Mouse (Mus musculus): Measurements from ENCODE around the gene Fgf12. TPM values are rescaled to one million over a fixed set of nuclear protein-coding genes. Genes with fewer than 3 reads are reported as not detected.

Fgf12 gene
- total and polyA plus RNA-seq, 2 experiments from 2014 or later = 5.2 to 44.8 TPM

DNA sequence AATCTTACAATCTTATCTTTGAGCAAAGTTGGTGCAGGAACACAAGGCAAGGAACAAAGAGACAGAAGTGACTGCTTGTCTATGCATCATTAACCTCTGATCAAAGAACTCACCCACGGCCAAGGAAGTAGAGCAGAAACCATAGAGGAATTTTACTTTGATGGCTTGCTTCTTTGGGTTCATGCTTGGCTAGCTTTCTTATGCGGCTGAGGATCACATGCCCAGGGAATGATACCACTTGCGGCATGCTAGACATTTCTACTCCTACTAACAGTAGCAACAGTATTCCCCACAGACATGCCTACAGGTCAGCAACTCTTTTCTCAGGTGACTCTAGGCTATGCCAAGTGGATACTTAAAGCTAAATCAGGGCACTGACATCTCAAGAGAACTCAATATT lies 429.3 kb downstream of the Fgf12 start:
- TF ChIP-seq EP300 (IDR thresholded peaks at IDR 0.05; ENCODE audit: low read depth) (no peak), CTCF (IDR thresholded peaks at IDR 0.05; ENCODE audit: low read depth) (no peak)
- Histone ChIP-seq H3K9ac (replicated peaks; ENCODE audit: low read depth, low read length) (no peak overlapping the region), H3K36me3 (replicated peaks; ENCODE audit: control insufficient read depth, insufficient read depth, low read length) (no peaks in the 10 kb centered on the region), H3K4me3 (ENCODE audit: low read depth, low read length) (no peak overlapping the region), H3K4me2 (ENCODE audit: low read depth, low read length) (no peak overlapping the region), H3K9me3 (replicated peaks; ENCODE audit: control insufficient read depth, low read length) (no peaks in the 10 kb centered on the region), H3K27ac (ENCODE audit: low read depth) (no peak overlapping the region), H3K27me3 (ENCODE audit: control insufficient read depth, insufficient read depth, low read length) (no peaks in the 10 kb centered on the region), H3K4me1 (ENCODE audit: control insufficient read depth, insufficient read depth) (no peaks in the 10 kb centered on the region)
- no peak for DNase-seq (ENCODE audit: low spot score)
- 73% methylated on average over 3 of the region's 3 CpGs for WGBS
- ATAC-seq (ENCODE audit: insufficient read depth, low read depth) = no peak

- Histone ChIP-seq H3K9me3 (replicated peaks; ENCODE audit: control insufficient read depth, low read length) (no peaks in the 10 kb centered on the region), H3K27me3 (ENCODE audit: control insufficient read depth, insufficient read depth, low read length) (no peaks in the 10 kb centered on the region), H3K36me3 (replicated peaks; ENCODE audit: control insufficient read depth, insufficient read depth, low read length) (no peaks in the 10 kb centered on the region), H3K27ac (ENCODE audit: low read depth) (no peak overlapping the region), H3K4me2 (ENCODE audit: low read depth, low read length) (no peak overlapping the region), H3K4me3 (ENCODE audit: low read depth, low read length) (no peak overlapping the region), H3K9ac (replicated peaks; ENCODE audit: low read depth, low read length) (no peak overlapping the region), H3K4me1 (ENCODE audit: control insufficient read depth, insufficient read depth) (no peaks in the 10 kb centered on the region)
- DNase-seq (ENCODE audit: low spot score) (no peak), ATAC-seq (ENCODE audit: insufficient read depth, low read depth) (no peak)
- 79% methylated on average over 4 of the region's 4 CpGs for WGBS
- TF ChIP-seq CTCF (IDR thresholded peaks at IDR 0.05; ENCODE audit: low read depth) = no peak
- no peak for TF ChIP-seq EP300 (IDR thresholded peaks at IDR 0.05; ENCODE audit: low read depth)
Measured at GRCm38 (mm10) chr16:28311618-28312017, 441.2 kb downstream of the Fgf12 start.

DNA sequence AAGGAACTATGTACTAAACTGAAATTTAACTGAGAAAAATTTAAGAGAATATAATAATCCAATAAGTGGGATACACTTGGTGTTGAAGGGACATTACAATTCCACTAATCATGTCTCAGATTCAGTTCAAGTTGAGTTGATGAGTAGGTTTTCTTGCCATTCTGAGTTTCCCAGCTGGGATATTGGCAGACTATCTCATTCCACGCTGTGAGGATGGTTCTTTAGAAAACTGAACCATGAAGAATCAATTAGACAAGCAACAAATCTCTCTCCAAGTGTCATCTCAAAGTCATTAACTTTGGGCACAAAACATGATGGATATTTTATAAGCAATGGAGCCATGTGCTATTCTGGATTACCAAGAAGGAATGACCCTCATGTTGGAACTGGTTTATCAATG lies 449.0 kb downstream of the Fgf12 start:
- no peak overlapping the region for H3K9ac ChIP-seq (replicated peaks; ENCODE audit: low read depth, low read length)
- TF ChIP-seq CTCF (IDR thresholded peaks at IDR 0.05; ENCODE audit: low read depth) (no peak), EP300 (IDR thresholded peaks at IDR 0.05; ENCODE audit: low read depth) (no peak)
- no peak overlapping the region for H3K4me2 ChIP-seq (ENCODE audit: low read depth, low read length)
- no peak for DNase-seq (ENCODE audit: low spot score)
- ATAC-seq (ENCODE audit: insufficient read depth, low read depth) = no peak
- no peaks in the 10 kb centered on the region for H3K27me3 ChIP-seq (ENCODE audit: control insufficient read depth, insufficient read depth, low read length)
- H3K4me3 ChIP-seq (ENCODE audit: low read depth, low read length) = no peak overlapping the region
- H3K36me3 ChIP-seq (replicated peaks; ENCODE audit: control insufficient read depth, insufficient read depth, low read length) = no peaks in the 10 kb centered on the region
- no peak overlapping the region for H3K27ac ChIP-seq (ENCODE audit: low read depth)
- WGBS = 27% methylated on average over 1 of the region's 1 CpGs
- H3K4me1 ChIP-seq (ENCODE audit: control insufficient read depth, insufficient read depth) = no peaks in the 10 kb centered on the region
- no peaks in the 10 kb centered on the region for H3K9me3 ChIP-seq (replicated peaks; ENCODE audit: control insufficient read depth, low read length)

DNA sequence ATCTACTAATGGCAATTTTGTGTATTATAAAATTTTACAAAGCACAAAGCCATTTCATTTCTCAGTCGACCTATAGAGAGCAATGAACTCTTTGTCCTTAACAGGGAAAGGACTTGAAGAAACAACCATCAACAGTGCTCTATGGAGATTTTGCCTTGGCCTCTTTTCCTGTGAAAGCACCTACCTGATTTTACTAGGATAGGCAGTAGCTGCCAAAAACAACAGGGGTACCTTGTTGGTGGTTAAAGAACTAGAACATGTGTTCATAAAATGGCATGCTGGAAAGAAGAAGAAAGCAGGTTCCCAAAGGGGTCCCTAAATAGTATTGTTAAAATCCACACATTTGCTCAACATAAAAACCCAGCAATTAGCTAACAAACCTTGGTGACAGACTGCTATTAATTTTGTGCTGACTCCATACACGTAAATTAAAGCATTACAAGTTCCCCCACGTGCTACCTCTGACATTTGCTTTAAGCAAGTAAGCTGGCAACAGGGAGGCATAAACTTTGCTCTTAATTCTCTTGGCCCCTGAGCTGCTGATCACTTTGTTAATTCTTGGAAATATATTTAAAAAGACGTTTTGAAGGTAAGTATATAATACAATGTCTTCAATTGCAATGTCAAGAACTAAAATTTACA lies 463.1 kb downstream of the Fgf12 start:
- no peaks in the 10 kb centered on the region for H3K9me3 ChIP-seq (replicated peaks; ENCODE audit: control insufficient read depth, low read length)
- no peaks in the 10 kb centered on the region for H3K4me1 ChIP-seq (ENCODE audit: control insufficient read depth, insufficient read depth)
- H3K4me3 ChIP-seq (ENCODE audit: low read depth, low read length) = no peak overlapping the region
- ATAC-seq (ENCODE audit: insufficient read depth, low read depth) (no peak), DNase-seq (ENCODE audit: low spot score) (no peak)
- H3K4me2 ChIP-seq (ENCODE audit: low read depth, low read length) = no peak overlapping the region
- H3K27me3 ChIP-seq (ENCODE audit: control insufficient read depth, insufficient read depth, low read length) = no peaks in the 10 kb centered on the region
- 57% methylated on average over 4 of the region's 4 CpGs for WGBS
- H3K9ac ChIP-seq (replicated peaks; ENCODE audit: low read depth, low read length) = no peak overlapping the region
- no peak overlapping the region for H3K27ac ChIP-seq (ENCODE audit: low read depth)
- TF ChIP-seq CTCF (IDR thresholded peaks at IDR 0.05; ENCODE audit: low read depth) (no peak), EP300 (IDR thresholded peaks at IDR 0.05; ENCODE audit: low read depth) (no peak)
- H3K36me3 ChIP-seq (replicated peaks; ENCODE audit: control insufficient read depth, insufficient read depth, low read length) = no peaks in the 10 kb centered on the region

GRCm38 (mm10) chr16:28257904-28258303 lies 495.0 kb downstream of the Fgf12 start:
- ATAC-seq (ENCODE audit: insufficient read depth, low read depth) = no peak
- H3K9me3 ChIP-seq (replicated peaks; ENCODE audit: control insufficient read depth, low read length) = no peaks in the 10 kb centered on the region
- TF ChIP-seq EP300 (IDR thresholded peaks at IDR 0.05; ENCODE audit: low read depth) (no peak), CTCF (IDR thresholded peaks at IDR 0.05; ENCODE audit: low read depth) (no peak)
- WGBS = 56% methylated on average over 5 of the region's 5 CpGs
- DNase-seq (ENCODE audit: low spot score) = no peak
- no peak overlapping the region for H3K9ac ChIP-seq (replicated peaks; ENCODE audit: low read depth, low read length)
- H3K4me3 ChIP-seq (ENCODE audit: low read depth, low read length) = no peak overlapping the region
- no peaks in the 10 kb centered on the region for H3K4me1 ChIP-seq (ENCODE audit: control insufficient read depth, insufficient read depth)
- H3K36me3 ChIP-seq (replicated peaks; ENCODE audit: control insufficient read depth, insufficient read depth, low read length) = no peaks in the 10 kb centered on the region
- no peaks in the 10 kb centered on the region for H3K27me3 ChIP-seq (ENCODE audit: control insufficient read depth, insufficient read depth, low read length)
- no peak overlapping the region for H3K4me2 ChIP-seq (ENCODE audit: low read depth, low read length)
- no peak overlapping the region for H3K27ac ChIP-seq (ENCODE audit: low read depth)

GRCm38 (mm10) chr16:28254303-28254702 lies 498.6 kb downstream of the Fgf12 start:
- no peak overlapping the region for H3K4me2 ChIP-seq (ENCODE audit: low read depth, low read length)
- no peak for ATAC-seq (ENCODE audit: insufficient read depth, low read depth)
- no peaks in the 10 kb centered on the region for H3K4me1 ChIP-seq (ENCODE audit: control insufficient read depth, insufficient read depth)
- no peak overlapping the region for H3K27ac ChIP-seq (ENCODE audit: low read depth)
- H3K36me3 ChIP-seq (replicated peaks; ENCODE audit: control insufficient read depth, insufficient read depth, low read length) = no peaks in the 10 kb centered on the region
- no peak for TF ChIP-seq CTCF (IDR thresholded peaks at IDR 0.05; ENCODE audit: low read depth)
- TF ChIP-seq EP300 (IDR thresholded peaks at IDR 0.05; ENCODE audit: low read depth) = no peak
- no peaks in the 10 kb centered on the region for H3K27me3 ChIP-seq (ENCODE audit: control insufficient read depth, insufficient read depth, low read length)
- WGBS = 71% methylated on average over 4 of the region's 4 CpGs
- no peak for DNase-seq (ENCODE audit: low spot score)
- H3K9ac ChIP-seq (replicated peaks; ENCODE audit: low read depth, low read length) = no peak overlapping the region
- H3K9me3 ChIP-seq (replicated peaks; ENCODE audit: control insufficient read depth, low read length) = no peaks in the 10 kb centered on the region
- no peak overlapping the region for H3K4me3 ChIP-seq (ENCODE audit: low read depth, low read length)
